Mouse (Mus musculus): ENCODE measurements around the gene Gstt2. TPM values are rescaled to one million over a fixed set of nuclear protein-coding genes. Genes with fewer than 3 reads are reported as not detected.

Gstt2 gene
- polyA plus RNA-seq (2014; fragmentation: Illumina TruSeq; extraction: RNeasy Lipid Tissue Mini Kit (QIAGEN cat#74804); ENCODE audit: low read depth, low replicate concordance) = 77.7 TPM

DNA sequence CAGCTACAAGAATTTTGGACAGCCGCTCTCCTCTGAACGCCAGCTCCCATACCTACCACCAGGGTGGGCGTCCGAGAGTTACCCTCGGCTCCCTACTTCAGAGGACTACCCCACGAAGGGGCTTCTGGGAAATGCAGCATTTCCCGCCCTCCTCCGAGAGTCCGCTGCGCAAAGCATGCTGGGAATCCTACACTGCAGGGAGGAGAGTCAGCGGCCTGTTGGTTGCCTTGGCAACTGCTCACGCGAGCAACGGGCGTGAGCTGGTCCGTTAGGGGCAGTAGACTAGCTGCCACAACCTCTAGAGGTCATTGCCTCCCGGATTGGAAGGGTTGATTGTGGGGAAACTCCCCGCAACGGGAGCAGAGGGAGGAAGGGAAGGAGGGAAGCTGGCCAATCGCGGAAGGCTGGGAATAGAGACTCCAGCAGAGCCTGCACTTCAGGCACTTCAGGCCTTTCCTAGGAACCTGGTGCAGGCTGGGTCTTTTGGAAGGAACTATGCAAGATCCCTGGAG is at the start of gene Gstt2:
Gene Gstt2 (minus strand): TSS at position 177 of the 512 bp plus-strand sequence.

DNA sequence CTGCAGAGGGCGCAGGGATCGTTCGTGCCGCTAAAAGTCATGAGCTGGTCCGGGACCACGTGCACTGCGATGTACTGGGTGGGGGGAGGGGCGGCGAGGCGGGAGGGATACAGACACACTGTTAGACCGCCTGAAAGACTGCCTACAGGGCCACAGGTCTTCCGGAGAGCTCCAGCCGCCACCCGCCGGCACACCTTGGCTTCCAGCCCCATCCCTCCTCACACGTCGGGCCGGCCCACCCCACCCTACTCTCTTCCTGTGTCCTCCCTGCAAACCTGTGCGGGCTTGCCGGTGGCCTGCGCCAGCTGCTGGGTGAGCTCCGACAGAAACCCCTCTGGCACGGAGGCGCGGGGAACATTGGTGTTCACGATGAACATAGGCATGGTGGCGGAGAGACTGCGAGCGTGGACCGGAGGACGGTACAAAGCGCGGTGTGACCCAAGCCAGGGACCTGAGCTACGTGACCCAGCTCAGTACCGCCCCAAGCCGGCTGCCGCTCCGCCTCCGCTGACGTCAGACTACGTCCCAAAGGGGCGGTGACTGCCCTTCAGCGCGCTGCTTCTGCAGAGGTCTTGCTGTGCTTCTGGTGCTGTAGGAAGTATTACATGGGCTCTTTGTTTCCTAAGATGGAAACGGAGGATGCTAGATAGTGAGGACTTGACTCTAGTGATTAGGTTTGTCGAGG is 22.7 kb upstream of the Gstt2 start, which contains the start of gene Mif:
Gene Mif (minus strand): TSS at position 455 of the 685 bp plus-strand sequence.

DNA sequence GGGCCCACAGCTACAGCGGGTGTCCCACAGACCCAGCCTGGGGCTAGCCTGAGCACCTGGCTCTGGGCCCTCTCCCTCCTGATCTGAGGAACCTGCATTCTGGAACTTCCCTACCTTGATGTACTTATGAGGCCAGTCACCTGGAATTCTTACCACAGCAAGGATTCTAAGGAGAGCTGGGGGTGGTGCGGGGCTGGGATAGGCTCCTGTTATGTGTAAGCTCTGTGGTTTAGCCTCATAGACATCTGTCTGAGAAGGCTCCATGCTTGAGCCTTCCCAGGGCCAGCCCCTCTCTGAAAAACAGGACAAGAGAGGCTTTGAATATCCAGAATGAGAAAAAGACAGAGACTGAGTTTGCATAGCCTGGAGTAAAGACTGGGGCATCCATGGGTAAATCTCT is 14.8 kb downstream of the Gstt2 start, which contains the start of gene Gstt4:
Gene Gstt4 (minus strand): TSS at position 101 of the 400 bp plus-strand sequence.

DNA sequence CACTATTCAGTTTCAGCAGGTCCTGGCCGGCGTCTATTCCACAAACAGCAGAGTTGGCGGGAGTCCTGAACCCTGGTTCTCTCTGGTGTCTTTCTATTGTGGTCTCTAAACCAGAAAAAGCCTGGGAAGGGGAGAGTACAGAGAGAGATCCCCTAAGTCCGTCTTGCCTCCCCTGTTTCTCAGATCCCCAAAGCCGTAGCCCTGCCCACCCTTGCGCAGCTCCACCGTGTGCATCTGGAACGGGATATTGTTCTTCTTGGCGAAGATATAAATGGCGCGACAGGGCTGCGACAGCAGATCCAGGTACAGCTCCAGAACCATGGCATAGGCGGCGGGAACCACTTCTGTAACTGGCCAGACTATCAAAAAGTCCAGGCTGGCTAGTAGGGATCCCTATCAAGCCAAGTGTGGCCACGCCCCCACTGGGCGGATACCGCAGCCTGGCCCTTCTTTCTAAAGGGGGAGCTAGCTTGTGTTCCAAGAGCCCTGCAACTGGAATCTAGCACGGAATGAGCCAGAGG is 39.0 kb downstream of the Gstt2 start, which contains the start of gene Gstt1:
Gene Gstt1 (minus strand): TSS at position 409 of the 521 bp plus-strand sequence.

Other genes starting within 250 kb of the Gstt2 start
- 0.18 TPM for gene Ggt5, start 248.1 kb downstream of the Gstt2 start, polyA plus RNA-seq (2014; fragmentation: Illumina TruSeq; extraction: RNeasy Lipid Tissue Mini Kit (QIAGEN cat#74804); ENCODE audit: low read depth, low replicate concordance)
- 0.55 TPM for gene Susd2, start 193.4 kb downstream of the Gstt2 start, polyA plus RNA-seq (2014; fragmentation: Illumina TruSeq; extraction: RNeasy Lipid Tissue Mini Kit (QIAGEN cat#74804); ENCODE audit: low read depth, low replicate concordance)
- 3.8 TPM for gene Cabin1, start 73.1 kb downstream of the Gstt2 start, polyA plus RNA-seq (2014; fragmentation: Illumina TruSeq; extraction: RNeasy Lipid Tissue Mini Kit (QIAGEN cat#74804); ENCODE audit: low read depth, low replicate concordance)
- 13.7 TPM for gene Ddt, start 64.0 kb downstream of the Gstt2 start, polyA plus RNA-seq (2014; fragmentation: Illumina TruSeq; extraction: RNeasy Lipid Tissue Mini Kit (QIAGEN cat#74804); ENCODE audit: low read depth, low replicate concordance)
- gene Gm20441, start 56.5 kb downstream of the Gstt2 start, polyA plus RNA-seq (2014; fragmentation: Illumina TruSeq; extraction: RNeasy Lipid Tissue Mini Kit (QIAGEN cat#74804); ENCODE audit: low read depth, low replicate concordance) = not detected
- 16.1 TPM for gene Gstt3, start 56.0 kb downstream of the Gstt2 start, polyA plus RNA-seq (2014; fragmentation: Illumina TruSeq; extraction: RNeasy Lipid Tissue Mini Kit (QIAGEN cat#74804); ENCODE audit: low read depth, low replicate concordance)
- gene Gstt1, start 38.8 kb downstream of the Gstt2 start, polyA plus RNA-seq (2014; fragmentation: Illumina TruSeq; extraction: RNeasy Lipid Tissue Mini Kit (QIAGEN cat#74804); ENCODE audit: low read depth, low replicate concordance) = 0.70 TPM
- 296 TPM for gene Gstt4, start 14.9 kb downstream of the Gstt2 start, polyA plus RNA-seq (2014; fragmentation: Illumina TruSeq; extraction: RNeasy Lipid Tissue Mini Kit (QIAGEN cat#74804); ENCODE audit: low read depth, low replicate concordance)
- not detected for gene Mif, start 22.8 kb upstream of the Gstt2 start, polyA plus RNA-seq (2014; fragmentation: Illumina TruSeq; extraction: RNeasy Lipid Tissue Mini Kit (QIAGEN cat#74804); ENCODE audit: low read depth, low replicate concordance)
- 1.5 TPM for gene Derl3, start 56.0 kb upstream of the Gstt2 start, polyA plus RNA-seq (2014; fragmentation: Illumina TruSeq; extraction: RNeasy Lipid Tissue Mini Kit (QIAGEN cat#74804); ENCODE audit: low read depth, low replicate concordance)
- 15.9 TPM for gene Smarcb1, start 84.2 kb upstream of the Gstt2 start, polyA plus RNA-seq (2014; fragmentation: Illumina TruSeq; extraction: RNeasy Lipid Tissue Mini Kit (QIAGEN cat#74804); ENCODE audit: low read depth, low replicate concordance)
- gene Chchd10, start 95.7 kb upstream of the Gstt2 start, polyA plus RNA-seq (2014; fragmentation: Illumina TruSeq; extraction: RNeasy Lipid Tissue Mini Kit (QIAGEN cat#74804); ENCODE audit: low read depth, low replicate concordance) = 5.2 TPM
- 2.2 TPM for gene Mmp11, start 99.1 kb upstream of the Gstt2 start, polyA plus RNA-seq (2014; fragmentation: Illumina TruSeq; extraction: RNeasy Lipid Tissue Mini Kit (QIAGEN cat#74804); ENCODE audit: low read depth, low replicate concordance)
- gene Gm867, start 103.2 kb upstream of the Gstt2 start, polyA plus RNA-seq (2014; fragmentation: Illumina TruSeq; extraction: RNeasy Lipid Tissue Mini Kit (QIAGEN cat#74804); ENCODE audit: low read depth, low replicate concordance) = 0.69 TPM
- not detected for gene Vpreb3, start 105.6 kb upstream of the Gstt2 start, polyA plus RNA-seq (2014; fragmentation: Illumina TruSeq; extraction: RNeasy Lipid Tissue Mini Kit (QIAGEN cat#74804); ENCODE audit: low read depth, low replicate concordance)
- 6.6 TPM for gene Gm5134, start 117.1 kb upstream of the Gstt2 start, polyA plus RNA-seq (2014; fragmentation: Illumina TruSeq; extraction: RNeasy Lipid Tissue Mini Kit (QIAGEN cat#74804); ENCODE audit: low read depth, low replicate concordance)
- 7.3 TPM for gene Zfp280b, start 195.2 kb upstream of the Gstt2 start, polyA plus RNA-seq (2014; fragmentation: Illumina TruSeq; extraction: RNeasy Lipid Tissue Mini Kit (QIAGEN cat#74804); ENCODE audit: low read depth, low replicate concordance)

Measured in testis, adult 10 weeks (tissue).